Mouse (Mus musculus) lung, postnatal 0 days (tissue): ENCODE results near the gene Dirc2. TPM values are rescaled to one million over a fixed set of nuclear protein-coding genes. Genes with fewer than 3 reads are reported as not detected.

Source experiments
- ATAC-seq: fragments of 200-750 bp; cut with Nextera tagmentation; 2 replicates; pipeline ENCODE4 v1.8.0; 2017; ENCODE audit warnings: moderate library complexity
- DNase-seq: peaks from one replicate; pipeline ENCODE4 v3.0.0-alpha.2; 2016; ENCODE audit warnings: low spot score
- H3K27ac ChIP-seq: fragments of 300-500 bp; sonication (generic); 2 replicates; pipeline ENCODE4 v1.5.1; 2014; ENCODE audit warnings: antibody characterized with exemption, mild to moderate bottlenecking, low read length, mixed read lengths
- H3K27me3 ChIP-seq: fragments of 300-500 bp; sonication (generic); replicated peaks from 2 replicates; pipeline ENCODE4 v1.6.1; 2014; ENCODE audit warnings: low read length, mixed read lengths; ENCODE audit not compliant: insufficient read depth
- H3K36me3 ChIP-seq: fragments of 300-500 bp; sonication (generic); 2 replicates; pipeline ENCODE4 v1.6.1; 2014; ENCODE audit warnings: low read length, mixed read lengths; ENCODE audit not compliant: insufficient read depth
- H3K4me1 ChIP-seq: fragments of 300-500 bp; sonication (generic); 2 replicates; pipeline ENCODE4 v1.6.1; 2014; ENCODE audit warnings: antibody characterized with exemption, low read depth, low read length, mixed read lengths; ENCODE audit not compliant: insufficient read depth
- H3K4me2 ChIP-seq: fragments of 300-500 bp; sonication (generic); replicated peaks from 2 replicates; pipeline ENCODE4 v1.6.1; 2014; ENCODE audit warnings: low read depth, mild to moderate bottlenecking, low read length, moderate library complexity, mixed read lengths
- H3K4me3 ChIP-seq: fragments of 300-500 bp; sonication (generic); 2 replicates; pipeline ENCODE4 v1.5.1; 2014; ENCODE audit warnings: low read depth, low read length
- H3K9ac ChIP-seq: fragments of 300-500 bp; sonication (generic); replicated peaks from 2 replicates; pipeline ENCODE4 v1.6.1; 2014; ENCODE audit warnings: low read depth, mild to moderate bottlenecking
- H3K9me3 ChIP-seq: fragments of 300-500 bp; sonication (generic); 2 replicates; pipeline ENCODE4 v1.6.1; 2016; ENCODE audit warnings: low read length, mixed read lengths
- CTCF ChIP-seq: IDR thresholded peaks from 2 replicates; pipeline ENCODE4 v1.5.1; 2016; ENCODE audit warnings: antibody characterized with exemption, mild to moderate bottlenecking
- EP300 ChIP-seq: IDR thresholded peaks from 2 replicates; pipeline ENCODE4 v1.6.1; 2016; ENCODE audit warnings: antibody characterized with exemption, mild to moderate bottlenecking, control low read depth
- WGBS: fragments of 180-500 bp; shearing (Covaris S2); extraction: QIAGEN DNeasy Blood & Tissue Kit; methylation state at CpG from one replicate; pipeline ENCODE4 v1.1.7; 2014; 5-methylcytosine and 5-hydroxymethylcytosine counted together
- polyA plus RNA-seq: library from polyadenylated mRNA; unstranded; fragments of >200 nt; fragmentation: Nextera tagmentation; extraction: Ambion mirVana; gene quantifications from 2 replicates; pipeline ENCODE4 v1.2.1, GENCODE M21; 2015

Dirc2 gene
- polyA plus RNA-seq, 1 experiment from 2014 or later, result 18.0 TPM

DNA sequence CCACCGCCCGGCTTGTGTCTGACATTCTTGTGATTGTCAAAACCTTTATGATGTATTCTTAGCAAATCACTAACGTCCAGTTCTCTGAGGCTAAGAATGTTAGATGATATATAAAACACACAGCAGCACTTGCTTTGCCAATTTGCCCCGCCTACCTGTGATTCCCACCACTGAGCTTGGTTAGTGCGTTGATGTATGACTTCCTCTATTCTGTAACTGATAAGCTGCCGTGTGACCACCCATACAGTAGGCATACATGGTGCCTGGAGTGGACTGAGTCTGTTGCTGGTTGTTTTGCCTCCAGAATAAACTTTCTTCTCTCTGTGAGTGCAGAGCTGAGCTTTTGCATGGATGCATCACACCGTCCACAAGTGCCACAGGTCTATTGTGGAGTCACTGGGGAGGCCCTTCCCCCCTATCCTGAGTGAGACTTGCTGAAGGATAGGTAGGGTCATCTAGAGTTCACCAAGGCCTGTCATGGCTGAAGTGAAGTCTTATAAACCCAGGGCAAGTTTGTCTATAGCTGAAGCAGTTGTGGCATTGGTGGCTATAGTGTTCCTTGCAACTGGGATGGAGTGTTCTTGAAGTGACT lies 15.1 kb upstream of the Dirc2 start:
- no peak overlapping the region for H3K4me3 ChIP-seq
- no peaks in the 10 kb centered on the region for H3K9me3 ChIP-seq
- DNase-seq, result no peak
- WGBS, result 45% methylated on average over 7 of the region's 7 CpGs
- H3K27ac ChIP-seq, result no peak overlapping the region
- no peak overlapping the region for H3K4me2 ChIP-seq
- H3K9ac ChIP-seq, result no peak overlapping the region
- H3K27me3 ChIP-seq, result no peaks in the 10 kb centered on the region
- no peaks in the 10 kb centered on the region for H3K36me3 ChIP-seq
- TF ChIP-seq EP300 (no peak), CTCF (no peak)
- no peak for ATAC-seq
- H3K4me1 ChIP-seq, result no peaks in the 10 kb centered on the region

DNA sequence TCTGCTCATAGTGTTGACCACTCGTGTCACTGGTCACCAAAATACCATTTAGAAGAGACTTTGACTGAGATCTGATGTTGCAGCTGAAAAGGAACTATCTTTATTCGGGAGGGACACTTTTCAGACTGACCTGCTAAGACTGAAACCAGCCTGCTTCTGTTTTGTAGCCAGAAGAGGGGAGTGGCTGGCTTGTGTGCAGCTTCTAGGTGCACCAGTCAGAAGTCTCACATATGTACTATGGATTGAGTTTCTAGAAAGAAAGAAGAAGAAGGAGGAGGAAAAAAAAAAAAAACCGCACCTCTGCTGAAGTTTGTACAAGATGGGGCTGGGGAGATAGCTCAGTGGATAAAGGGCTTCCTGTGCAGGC lies 14.0 kb upstream of the Dirc2 start:
- ATAC-seq, result no peak
- 85% methylated on average over 3 of the region's 3 CpGs for WGBS
- no peak overlapping the region for H3K9ac ChIP-seq
- H3K27ac ChIP-seq, result no peak overlapping the region
- no peak overlapping the region for H3K4me3 ChIP-seq
- no peaks in the 10 kb centered on the region for H3K4me1 ChIP-seq
- no peak overlapping the region for H3K4me2 ChIP-seq
- H3K36me3 ChIP-seq, result no peaks in the 10 kb centered on the region
- no peaks in the 10 kb centered on the region for H3K27me3 ChIP-seq
- no peak for TF ChIP-seq EP300
- no peak for TF ChIP-seq CTCF
- no peak for DNase-seq
- H3K9me3 ChIP-seq, result no peaks in the 10 kb centered on the region

DNA sequence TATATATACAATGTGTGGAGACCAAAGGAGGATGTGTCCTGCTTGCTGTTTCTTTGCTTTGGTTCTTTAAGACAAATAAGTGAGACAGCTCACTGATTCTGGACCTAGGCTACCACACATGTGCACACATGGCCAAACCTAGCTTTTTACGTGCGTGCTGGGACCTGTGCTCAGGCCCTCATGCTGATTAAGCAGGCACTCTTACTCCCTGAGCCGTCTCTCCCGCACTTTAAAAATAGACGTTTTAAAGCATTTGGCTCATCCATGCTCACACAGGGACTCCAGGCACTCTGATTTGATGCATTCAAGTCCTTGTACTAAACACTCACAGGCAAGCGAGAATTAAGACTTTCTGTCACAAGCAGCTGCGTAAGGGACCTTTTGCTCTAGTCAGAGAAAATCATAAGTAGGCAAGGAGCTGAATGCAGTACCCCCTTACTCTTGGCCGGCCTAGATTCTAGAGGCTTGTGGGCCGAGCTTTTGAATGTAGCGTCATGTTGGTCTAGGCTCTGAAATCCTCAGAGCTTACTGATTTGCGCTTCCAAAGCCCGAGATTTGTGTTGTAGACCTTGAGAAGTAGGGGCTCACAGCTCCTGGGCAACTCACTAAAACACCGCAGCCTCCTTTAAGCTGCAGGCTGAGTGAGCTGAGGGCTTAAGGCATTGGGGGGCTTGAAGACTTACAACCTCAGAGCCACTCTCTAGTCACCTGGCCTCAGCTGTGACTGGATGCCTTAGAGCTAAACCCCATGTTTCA lies 13.5 kb upstream of the Dirc2 start:
- no peak for DNase-seq
- no peak overlapping the region for H3K9ac ChIP-seq
- no peak for ATAC-seq
- H3K4me3 ChIP-seq, result no peak overlapping the region
- no peak overlapping the region for H3K27ac ChIP-seq
- H3K36me3 ChIP-seq, result no peaks in the 10 kb centered on the region
- no peaks in the 10 kb centered on the region for H3K4me1 ChIP-seq
- H3K9me3 ChIP-seq, result no peaks in the 10 kb centered on the region
- no peaks in the 10 kb centered on the region for H3K27me3 ChIP-seq
- TF ChIP-seq CTCF (no peak), EP300 (no peak)
- H3K4me2 ChIP-seq, result no peak overlapping the region
- 89% methylated on average over 13 of the region's 13 CpGs for WGBS

DNA sequence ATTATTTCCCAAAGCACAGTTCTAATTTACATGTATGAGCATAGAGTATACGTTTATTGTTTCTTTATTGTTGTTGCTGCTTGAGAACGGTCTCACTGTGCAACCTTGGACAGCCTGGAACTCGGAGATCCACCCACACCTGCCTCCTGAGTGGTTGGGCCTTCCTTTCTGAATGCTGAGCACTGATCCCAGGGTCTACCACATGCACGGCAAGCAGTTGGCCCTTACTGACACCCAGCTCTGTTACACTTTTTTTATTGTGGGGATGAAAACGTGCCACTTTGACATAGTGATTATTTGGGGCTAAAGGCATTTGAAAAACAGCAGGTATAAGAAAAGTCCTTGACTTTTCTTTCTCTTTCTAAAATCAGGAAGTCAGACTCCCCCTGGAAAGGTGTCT lies 12.5 kb upstream of the Dirc2 start:
- H3K4me2 ChIP-seq, result no peak overlapping the region
- H3K4me3 ChIP-seq, result no peak overlapping the region
- WGBS, result 82% methylated on average over 5 of the region's 5 CpGs
- no peaks in the 10 kb centered on the region for H3K9me3 ChIP-seq
- H3K36me3 ChIP-seq, result no peaks in the 10 kb centered on the region
- no peak for DNase-seq
- ATAC-seq, result no peak
- H3K4me1 ChIP-seq, result no peaks in the 10 kb centered on the region
- no peak overlapping the region for H3K9ac ChIP-seq
- no peak overlapping the region for H3K27ac ChIP-seq
- TF ChIP-seq EP300 (no peak), CTCF (no peak)
- no peaks in the 10 kb centered on the region for H3K27me3 ChIP-seq

DNA sequence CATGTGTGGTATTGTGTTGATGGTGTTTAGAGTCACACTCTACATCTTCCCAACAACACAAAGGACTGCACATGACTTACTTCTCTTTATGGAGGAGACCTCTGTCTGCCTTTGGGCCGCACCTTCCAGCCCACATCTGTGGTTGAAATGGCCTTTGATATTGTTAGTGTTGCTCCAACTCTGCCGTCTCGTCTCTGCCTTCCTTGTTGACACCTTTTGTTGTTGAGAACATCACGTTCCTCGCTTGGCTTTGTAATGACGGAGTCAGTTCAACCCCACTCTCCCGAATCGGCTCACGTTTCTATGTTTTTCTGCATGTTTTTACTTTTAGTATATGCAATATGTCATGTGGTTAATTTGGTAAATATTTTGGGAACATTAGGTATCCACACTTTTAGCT lies 11.9 kb upstream of the Dirc2 start:
- 83% methylated on average over 9 of the region's 9 CpGs for WGBS

DNA sequence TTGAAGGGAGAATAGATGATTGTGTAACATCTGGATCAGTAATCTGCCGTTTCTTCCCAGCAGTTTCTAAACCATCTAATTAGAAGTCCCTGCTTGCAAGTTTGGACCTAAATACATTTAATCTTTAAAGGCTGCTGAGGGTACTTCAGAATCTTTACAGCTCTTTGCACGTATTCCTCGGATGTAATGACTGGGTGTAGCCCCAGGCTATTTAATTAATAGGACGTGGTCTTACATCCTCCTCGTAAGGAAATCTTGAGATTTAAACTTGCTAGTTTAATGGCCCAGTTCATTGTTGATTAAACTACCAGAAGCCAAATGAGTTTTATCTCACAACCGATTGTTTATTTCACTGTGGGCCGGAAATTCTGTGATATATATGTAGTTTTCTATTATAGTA lies 10.5 kb upstream of the Dirc2 start:
- DNase-seq, result no peak
- 83% methylated on average over 7 of the region's 7 CpGs for WGBS
- no peaks in the 10 kb centered on the region for H3K27me3 ChIP-seq
- H3K4me3 ChIP-seq, result no peak overlapping the region
- H3K27ac ChIP-seq, result no peak overlapping the region
- no peaks in the 10 kb centered on the region for H3K36me3 ChIP-seq
- no peaks in the 10 kb centered on the region for H3K4me1 ChIP-seq
- ATAC-seq, result no peak
- no peak for TF ChIP-seq EP300
- TF ChIP-seq CTCF, result no peak
- H3K9ac ChIP-seq, result no peak overlapping the region
- no peak overlapping the region for H3K4me2 ChIP-seq
- no peaks in the 10 kb centered on the region for H3K9me3 ChIP-seq

More for the DNA sequence above, 11.9 kb upstream of the Dirc2 start:
- Histone ChIP-seq H3K36me3 (no peaks in the 10 kb centered on the region), H3K4me2 (no peak overlapping the region), H3K4me1 (no peaks in the 10 kb centered on the region), H3K4me3 (no peak overlapping the region), H3K9ac (no peak overlapping the region), H3K27ac (no peak overlapping the region), H3K27me3 (no peaks in the 10 kb centered on the region), H3K9me3 (no peaks in the 10 kb centered on the region)
- ATAC-seq (no peak), DNase-seq (no peak)
- TF ChIP-seq EP300 (no peak), CTCF (no peak)
